Mouse (Mus musculus) erythroid progenitor cell, adult 5-6 weeks (primary cell): ENCODE results near the gene Pth. TPM values are rescaled to one million over a fixed set of nuclear protein-coding genes. Genes with fewer than 3 reads are reported as not detected.

Experiments
- ATAC-seq: replicated peaks from 2 replicates; pipeline ENCODE4 v1.8.0; 2016; ENCODE audit warnings: moderate number of reproducible peaks, mild to moderate bottlenecking, moderate TSS enrichment, inconsistent platforms; ENCODE audit not compliant: poor library complexity, low FRiP score, severe bottlenecking
- total RNA-seq, 2 experiments: library from RNA; stranded (forward) in 1 of 2; stranded (reverse) in 1 of 2; fragments of 150-400 nt in 1 of 2; fragments of 186-747, 209-891 nt in 1 of 2; gene quantifications; 2 replicates each; pipeline versions ENCODE4 v1.2.3 to v1.2.4; 2015 to 2017; ENCODE audit warnings: low replicate concordance in 2 of 2

The Pth gene
- total RNA-seq (2015; ENCODE audit: low replicate concordance) (not detected in 2 replicates), total RNA-seq (2017; ENCODE audit: low replicate concordance) (not detected in 2 replicates)

GRCm38 (mm10) chr7:113388470-113388869, at the start of gene Pth:
Gene Pth, minus strand, starts transcription at chr7:113388570.
- no peak for ATAC-seq

- ATAC-seq: no peak
Measured at GRCm38 (mm10) chr7:113436312-113436711, 47.9 kb upstream of the Pth start.

GRCm38 (mm10) chr7:113434286-113434685, 45.9 kb upstream of the Pth start:
- ATAC-seq: no peak

- ATAC-seq: no peak
Measured at GRCm38 (mm10) chr7:113433451-113433850, 45.1 kb upstream of the Pth start.

GRCm38 (mm10) chr7:113432891-113433290, 44.5 kb upstream of the Pth start:
- no peak for ATAC-seq

GRCm38 (mm10) chr7:113420771-113421170, 32.4 kb upstream of the Pth start:
- no peak for ATAC-seq

GRCm38 (mm10) chr7:113419070-113419782, 30.9 kb upstream of the Pth start:
- peak; percentile 64 for ATAC-seq

- ATAC-seq: no peak
Measured at GRCm38 (mm10) chr7:113416536-113416935, 28.2 kb upstream of the Pth start.

GRCm38 (mm10) chr7:113415256-113415655, 26.9 kb upstream of the Pth start:
- no peak for ATAC-seq

GRCm38 (mm10) chr7:113408712-113409111, 20.3 kb upstream of the Pth start:
- ATAC-seq: no peak

- no peak for ATAC-seq
Measured at GRCm38 (mm10) chr7:113398083-113398482, 9.7 kb upstream of the Pth start.

GRCm38 (mm10) chr7:113396661-113397060, 8.3 kb upstream of the Pth start:
- ATAC-seq: no peak

- no peak for ATAC-seq
Measured at GRCm38 (mm10) chr7:113391619-113392018, 3.2 kb upstream of the Pth start.

- peak; percentile 100 for ATAC-seq
Measured at GRCm38 (mm10) chr7:113377875-113378658, 10.3 kb downstream of the Pth start.

- no peak for ATAC-seq
Measured at GRCm38 (mm10) chr7:113372682-113373081, 15.7 kb downstream of the Pth start.

GRCm38 (mm10) chr7:113369620-113370340, 18.6 kb downstream of the Pth start:
- ATAC-seq: peak; percentile 78

- ATAC-seq: peak; percentile 93
Measured at GRCm38 (mm10) chr7:113368746-113369619, 19.4 kb downstream of the Pth start, which contains the start of gene Btbd10. Gene Btbd10, minus strand, starts transcription at chr7:113369392.

GRCm38 (mm10) chr7:113367440-113367839, 20.9 kb downstream of the Pth start:
- no peak for ATAC-seq

GRCm38 (mm10) chr7:113349089-113349488, 39.3 kb downstream of the Pth start:
- ATAC-seq: no peak
